In the genomic region with DNA sequence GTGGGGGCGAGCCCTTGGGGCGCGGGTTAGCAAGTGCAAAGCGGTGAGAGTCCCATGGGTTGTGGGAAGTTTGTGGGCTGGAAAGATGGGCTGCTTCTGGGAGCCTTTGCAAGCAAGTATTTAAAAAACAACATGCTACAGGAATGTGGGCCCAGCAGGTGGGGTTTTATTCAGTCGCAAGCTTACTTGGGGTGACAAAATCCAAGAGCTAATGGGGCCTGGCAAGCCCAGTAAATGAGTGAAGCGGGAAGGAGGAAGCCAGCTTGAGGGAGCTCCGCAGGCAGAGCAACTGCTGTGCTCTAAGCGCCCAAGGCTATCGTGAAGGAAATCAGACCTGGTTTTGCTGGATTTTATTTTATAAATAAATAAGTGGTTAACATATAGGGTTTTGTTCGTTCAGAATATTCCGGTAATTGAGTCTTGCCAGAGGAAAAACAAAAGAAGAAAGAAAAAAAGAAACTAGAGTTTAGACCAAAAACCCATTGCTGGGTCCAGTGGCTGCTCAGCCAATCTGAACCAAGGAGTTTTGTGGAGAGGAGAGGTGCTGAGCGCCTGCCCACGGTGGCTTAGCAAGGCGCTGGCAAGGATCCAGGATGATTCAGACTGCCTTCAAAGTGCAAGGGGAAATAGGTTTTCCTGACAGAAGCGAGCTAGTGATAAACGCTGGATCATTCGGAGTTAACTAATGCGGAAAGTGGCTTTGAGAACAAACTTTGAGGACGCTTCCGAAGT, we compare ENCODE assay signal across 8 mouse cellular contexts. TPM values are rescaled to one million over a fixed set of nuclear protein-coding genes. Genes with fewer than 3 reads are reported as not detected.
DNase-seq lines count a peak whose midpoint lies in the region; ATAC-seq and TF ChIP-seq lines count a peak whose summit lies in the region.

A gene (minus strand): TSS at position 99 of the 732 bp plus-strand sequence.

- H3K36me3 ChIP-seq in midbrain, postnatal 0 days (ENCODE audit: insufficient read depth, low read length), result no peaks in the 10 kb centered on the region

- peaks cover 1% of the 10 kb centered on the region; the same call in 1 of the 2 replicates for H3K27me3 ChIP-seq in cerebellum, adult 2 months (ENCODE audit: control insufficient read depth, insufficient read depth, low read length)
- no peaks in the 10 kb centered on the region for H3K27me3 ChIP-seq in midbrain, postnatal 0 days (ENCODE audit: insufficient read depth, low read length)

- H3K4me1 ChIP-seq in cerebellum, adult 2 months (ENCODE audit: control insufficient read depth, insufficient read depth, low read length), result no peaks in the 10 kb centered on the region
- no peaks in the 10 kb centered on the region; the same call in 1 of the 2 replicates for H3K4me1 ChIP-seq in midbrain, postnatal 0 days (ENCODE audit: insufficient read depth, low read length)

- peak within 1 kb of the TSS; percentile 72 for H3K9ac ChIP-seq in midbrain, postnatal 0 days (replicated peaks; ENCODE audit: low read length, poor library complexity, severe bottlenecking)

- DNase-seq in cerebellum, adult 2 months, result peak; percentile 27 to 35
- no peak for DNase-seq in cerebellum, adult 11 months
- peak; percentile 46 for DNase-seq in embryo, embryonic 11.5 days (ENCODE audit: low read depth, low spot score)
- peak; percentile 84 for DNase-seq in heart, adult 8-10 months (ENCODE audit: low spot score)
- peak; percentile 87 for DNase-seq in kidney, adult 9 months
- peak; percentile 42 for DNase-seq in liver
- DNase-seq in midbrain, postnatal 0 days (ENCODE audit: low spot score), result peak; percentile 78
- DNase-seq in urinary bladder, postnatal 25 days (ENCODE audit: low spot score), result peak; percentile 79

- no peak for TF ChIP-seq POLR2A in cerebellum, adult 2 months (IDR thresholded peaks at IDR 0.05; ENCODE audit: borderline replicate concordance, insufficient read depth, low read length)

- 2% methylated on average over 20 of the region's 20 CpGs for WGBS in cerebellum, adult 2 months
- WGBS in midbrain, postnatal 0 days, result 2% methylated on average over 20 of the region's 20 CpGs

- no peak within 1 kb of the TSS for H3K27ac ChIP-seq in cerebellum, adult 2 months (ENCODE audit: insufficient read depth, low read length)
- H3K27ac ChIP-seq in midbrain, postnatal 0 days (ENCODE audit: low read depth, low read length), result peak within 1 kb of the TSS; percentile 62

- no peaks in the 10 kb centered on the region for H3K9me3 ChIP-seq in midbrain, postnatal 0 days (ENCODE audit: low read length)

- peak; percentile 45; the same call in 1 of the 2 replicates for ATAC-seq in midbrain, postnatal 0 days (ENCODE audit: low FRiP score)

- H3K4me2 ChIP-seq in midbrain, postnatal 0 days (ENCODE audit: low read depth, low read length, poor library complexity, severe bottlenecking), result peak within 1 kb of the TSS; percentile 99

- TF ChIP-seq CTCF in cerebellum, adult 2 months (IDR thresholded peaks at IDR 0.05; ENCODE audit: borderline replicate concordance, insufficient read depth, low read depth, low read length), result no peak
- no peak for TF ChIP-seq CTCF in midbrain, postnatal 0 days (IDR thresholded peaks at IDR 0.05)

- peak within 1 kb of the TSS; percentile 41 for H3K4me3 ChIP-seq in cerebellum, adult 2 months (replicated peaks; ENCODE audit: insufficient read depth, low read depth, low read length)
- H3K4me3 ChIP-seq in midbrain, postnatal 0 days (ENCODE audit: low read depth, low read length), result peak within 1 kb of the TSS; percentile 85

RNA-seq across cellular contexts. Expression of the gene that starts here (rescaled TPM):
- 17.4 and 26.5 TPM in 2 replicates for polyA plus RNA-seq in cerebellum, adult 2 months (2012; rRNA removed)
- 10 to 100 TPM in 1 of 4 experiments, 1 to 10 TPM in 3; 4.6 to 12.1 (median 6.4) TPM for total RNA-seq in heart, adult 8-10 months (2022)
- 31.8 and 35.3 TPM in 2 replicates for total RNA-seq in midbrain, postnatal 0 days (2014; rRNA removed)
- polyA plus RNA-seq in midbrain, postnatal 0 days (2015; fragmentation: Nextera tagmentation; extraction: Ambion mirVana), result 25.3 and 28.9 TPM in 2 replicates
